Mouse (Mus musculus) midbrain, embryonic 16.5 days (tissue): ENCODE measurements around the gene Gm5142. TPM values are rescaled to one million over a fixed set of nuclear protein-coding genes. Genes with fewer than 3 reads are reported as not detected.
A peak's percentile ranks its signal among the peaks of the same experiment; 100 is the strongest.

ENCODE experiments used
- ATAC-seq: fragments of 200-750 bp; cut with Nextera tagmentation; 2 replicates; pipeline ENCODE4 v1.8.0; 2017; ENCODE audit warnings: moderate TSS enrichment
- H3K27ac ChIP-seq: fragments of 300-500 bp; sonication (generic); 2 replicates; pipeline ENCODE4 v1.5.1; 2014; ENCODE audit warnings: mild to moderate bottlenecking, low read length, mixed read lengths
- H3K27me3 ChIP-seq: fragments of 300-500 bp; sonication (generic); 2 replicates; pipeline ENCODE4 v1.6.1; 2014; ENCODE audit warnings: low read depth, low read length, mixed read lengths; ENCODE audit not compliant: control insufficient read depth, insufficient read depth
- H3K36me3 ChIP-seq: fragments of 300-500 bp; sonication (generic); 2 replicates; pipeline ENCODE4 v1.6.1; 2014; ENCODE audit warnings: mild to moderate bottlenecking, low read length, moderate library complexity, mixed read lengths; ENCODE audit not compliant: control insufficient read depth, insufficient read depth
- H3K4me1 ChIP-seq: fragments of 300-500 bp; sonication (generic); 2 replicates; pipeline ENCODE4 v1.6.1; 2014; ENCODE audit warnings: mild to moderate bottlenecking, low read length, mixed read lengths; ENCODE audit not compliant: control insufficient read depth, insufficient read depth
- H3K4me2 ChIP-seq: fragments of 300-500 bp; sonication (generic); 2 replicates; pipeline ENCODE4 v1.6.1; 2014; ENCODE audit warnings: mild to moderate bottlenecking, low read length, mixed read lengths
- H3K4me3 ChIP-seq: fragments of 300-500 bp; sonication (generic); 2 replicates; pipeline ENCODE4 v1.5.1; 2014; ENCODE audit warnings: low read depth, mild to moderate bottlenecking, low read length, moderate library complexity, mixed read lengths
- H3K9ac ChIP-seq: fragments of 300-500 bp; sonication (generic); 2 replicates; pipeline ENCODE4 v1.6.1; 2014; ENCODE audit warnings: low read depth, low read length, mixed read lengths
- H3K9me3 ChIP-seq: fragments of 300-500 bp; sonication (generic); replicated peaks from 2 replicates; pipeline ENCODE4 v1.6.1; 2014; ENCODE audit warnings: mild to moderate bottlenecking, low read length, mixed read lengths; ENCODE audit not compliant: control insufficient read depth, poor library complexity, severe bottlenecking
- WGBS: fragments of 180-500 bp; shearing (Covaris S2); extraction: QIAGEN DNeasy Blood & Tissue Kit; methylation state at CpG from one replicate; pipeline ENCODE4 v1.1.7; 2014; 5-methylcytosine and 5-hydroxymethylcytosine counted together
- polyA plus RNA-seq: library from polyadenylated mRNA; unstranded; fragments of >200 nt; fragmentation: Nextera tagmentation; extraction: Ambion mirVana; gene quantifications from 2 replicates; pipeline ENCODE4 v1.2.1, GENCODE M21; 2015

Gm5142 gene
- not detected in 2 replicates for polyA plus RNA-seq

GRCm38 (mm10) chr14:59178649-59179048 lies at the start of gene Gm5142:
Gene Gm5142 (minus strand): TSS chr14:59178749.
- Histone ChIP-seq H3K9me3 (no peaks in the 10 kb centered on the region), H3K9ac (no peak within 1 kb of the TSS), H3K4me1 (no peaks in the 10 kb centered on the region), H3K27ac (no peak within 1 kb of the TSS), H3K36me3 (no peaks in the 10 kb centered on the region), H3K27me3 (no peaks in the 10 kb centered on the region), H3K4me3 (no peak within 1 kb of the TSS), H3K4me2 (no peak within 1 kb of the TSS)
- 95% methylated on average over 3 of the region's 3 CpGs for WGBS
- ATAC-seq, result no peak

- H3K27ac ChIP-seq, result no peak overlapping the region
- H3K27me3 ChIP-seq, result no peaks in the 10 kb centered on the region
- H3K4me3 ChIP-seq, result no peak overlapping the region
- no peaks in the 10 kb centered on the region for H3K9me3 ChIP-seq
- H3K4me2 ChIP-seq, result no peak overlapping the region
- H3K36me3 ChIP-seq, result peaks cover 49% of the 10 kb centered on the region
- no peak overlapping the region for H3K9ac ChIP-seq
- no peak for ATAC-seq
- 95% methylated on average over 11 of the region's 11 CpGs for WGBS
- no peaks in the 10 kb centered on the region for H3K4me1 ChIP-seq
Observed at GRCm38 (mm10) chr14:59226240-59226639, 47.7 kb upstream of the Gm5142 start.

DNA sequence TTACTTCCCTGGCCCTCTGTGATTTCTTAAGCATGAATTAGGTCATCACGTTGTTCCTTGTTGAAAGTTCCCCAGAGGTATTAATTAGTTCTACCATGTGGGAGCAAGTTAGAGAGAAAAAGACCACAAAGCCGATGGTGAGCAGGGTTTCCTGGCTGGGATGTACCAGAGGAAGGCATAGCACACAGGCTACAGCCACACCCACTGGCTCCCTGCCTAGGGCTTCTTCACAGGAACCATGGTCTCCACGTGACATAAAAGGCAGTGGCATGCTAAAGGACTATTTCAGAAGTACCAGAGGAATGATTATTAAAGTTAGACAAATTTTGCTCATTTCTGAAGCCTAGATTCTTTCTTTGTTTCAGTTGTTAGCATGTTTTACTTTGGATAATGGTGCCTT lies 40.7 kb upstream of the Gm5142 start:
- 82% methylated on average over 3 of the region's 3 CpGs for WGBS
- Histone ChIP-seq H3K9me3 (no peaks in the 10 kb centered on the region), H3K9ac (no peak overlapping the region), H3K36me3 (peaks cover 23% of the 10 kb centered on the region), H3K27me3 (no peaks in the 10 kb centered on the region), H3K4me2 (no peak overlapping the region), H3K4me1 (no peaks in the 10 kb centered on the region), H3K4me3 (no peak overlapping the region), H3K27ac (no peak overlapping the region)
- no peak for ATAC-seq

- H3K27ac ChIP-seq, result no peak overlapping the region
- no peak overlapping the region for H3K9ac ChIP-seq
- H3K9me3 ChIP-seq, result no peaks in the 10 kb centered on the region
- no peaks in the 10 kb centered on the region for H3K27me3 ChIP-seq
- WGBS, result 95% methylated on average over 2 of the region's 2 CpGs
- no peak overlapping the region for H3K4me3 ChIP-seq
- H3K4me1 ChIP-seq, result peaks cover 16% of the 10 kb centered on the region
- no peak overlapping the region for H3K4me2 ChIP-seq
- no peaks in the 10 kb centered on the region for H3K36me3 ChIP-seq
- ATAC-seq, result no peak
Observed at GRCm38 (mm10) chr14:59209816-59210215, 31.3 kb upstream of the Gm5142 start.

DNA sequence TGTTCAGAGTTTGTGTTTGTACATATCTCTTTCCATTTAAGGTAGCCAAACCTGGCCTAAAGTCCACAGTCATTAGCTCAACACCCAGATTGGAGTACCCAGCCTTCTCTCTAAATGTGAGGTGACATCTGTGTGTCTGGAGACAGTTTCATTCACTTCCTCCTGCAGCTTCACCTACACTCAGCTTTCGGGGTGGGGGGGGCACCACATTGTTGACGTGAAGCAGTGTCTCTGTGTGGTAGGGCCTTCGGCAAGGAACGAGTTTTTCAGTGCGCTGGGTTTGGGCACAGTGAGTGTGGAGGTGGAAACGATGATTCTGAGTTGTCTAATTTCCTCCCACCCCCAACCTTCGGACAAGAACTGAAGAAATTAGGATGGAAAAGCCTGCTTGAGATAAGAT lies 30.5 kb upstream of the Gm5142 start:
- no peak overlapping the region for H3K4me3 ChIP-seq
- ATAC-seq, result no peak
- WGBS, result 93% methylated on average over 7 of the region's 7 CpGs
- H3K4me1 ChIP-seq, result peaks cover 24% of the 10 kb centered on the region
- no peaks in the 10 kb centered on the region for H3K36me3 ChIP-seq
- no peak overlapping the region for H3K27ac ChIP-seq
- no peak overlapping the region for H3K9ac ChIP-seq
- H3K4me2 ChIP-seq, result no peak overlapping the region
- H3K9me3 ChIP-seq, result no peaks in the 10 kb centered on the region
- no peaks in the 10 kb centered on the region for H3K27me3 ChIP-seq

- Histone ChIP-seq H3K27me3 (no peaks in the 10 kb centered on the region), H3K9me3 (no peaks in the 10 kb centered on the region), H3K27ac (no peak overlapping the region), H3K4me1 (peaks cover 38% of the 10 kb centered on the region), H3K4me2 (peak overlapping the region; percentile 28; the same call in 1 of the 2 replicates), H3K4me3 (no peak overlapping the region), H3K36me3 (no peaks in the 10 kb centered on the region), H3K9ac (peak overlapping the region; percentile 22; the same call in 1 of the 2 replicates)
- ATAC-seq, result no peak
- 27% methylated on average over 10 of the region's 10 CpGs for WGBS
Observed at GRCm38 (mm10) chr14:59205976-59206583, 27.5 kb upstream of the Gm5142 start.

- no peaks in the 10 kb centered on the region for H3K27me3 ChIP-seq
- peak overlapping the region; percentile 45 for H3K9ac ChIP-seq
- H3K4me3 ChIP-seq, result 0 out of 2 replicates have a peak overlapping the region, but pooled peaks have one; percentile 1
- 18% methylated on average over 7 of the region's 7 CpGs for WGBS
- H3K4me1 ChIP-seq, result peaks cover 39% of the 10 kb centered on the region
- peak overlapping the region; percentile 38 for H3K4me2 ChIP-seq
- no peaks in the 10 kb centered on the region for H3K36me3 ChIP-seq
- H3K27ac ChIP-seq, result no peak overlapping the region
- H3K9me3 ChIP-seq, result no peaks in the 10 kb centered on the region
- no peak for ATAC-seq
Observed at GRCm38 (mm10) chr14:59205461-59205860, 26.9 kb upstream of the Gm5142 start.

- Histone ChIP-seq H3K4me1 (peaks cover 40% of the 10 kb centered on the region), H3K27ac (peak overlapping the region; percentile 98), H3K9ac (peak overlapping the region; percentile 96), H3K27me3 (no peaks in the 10 kb centered on the region), H3K36me3 (no peaks in the 10 kb centered on the region), H3K4me3 (peak overlapping the region; percentile 88), H3K9me3 (no peaks in the 10 kb centered on the region), H3K4me2 (peak overlapping the region; percentile 75)
- under 1% methylated on average over 21 of the region's 21 CpGs for WGBS
- no peak for ATAC-seq
Observed at GRCm38 (mm10) chr14:59201604-59202215, 23.2 kb upstream of the Gm5142 start.
